Mouse (Mus musculus) heart, postnatal 0 days (tissue): ENCODE data around the gene Asic2. TPM values are rescaled to one million over a fixed set of nuclear protein-coding genes. Genes with fewer than 3 reads are reported as not detected.

ENCODE experiments used
- ATAC-seq: fragments of 200-750 bp; cut with Nextera tagmentation; 2 replicates; pipeline ENCODE4 v1.8.0; 2017; ENCODE audit warnings: low read depth, moderate number of reproducible peaks, moderate library complexity; ENCODE audit not compliant: insufficient read depth
- DNase-seq: peaks from one replicate; pipeline ENCODE4 v3.0.0-alpha.2; 2016; ENCODE audit warnings: low spot score
- H3K27ac ChIP-seq: fragments of 300-500 bp; sonication (generic); 2 replicates; pipeline ENCODE4 v1.5.1; 2014; ENCODE audit warnings: low read depth, mild to moderate bottlenecking
- H3K27me3 ChIP-seq: fragments of 300-500 bp; sonication (generic); 2 replicates; pipeline ENCODE4 v1.6.1; 2014; ENCODE audit warnings: low read length, mixed read lengths; ENCODE audit not compliant: control insufficient read depth, insufficient read depth
- H3K36me3 ChIP-seq: fragments of 300-500 bp; sonication (generic); replicated peaks from 2 replicates; pipeline ENCODE4 v1.6.1; 2014; ENCODE audit warnings: low read length, mixed read lengths; ENCODE audit not compliant: control insufficient read depth, insufficient read depth
- H3K4me1 ChIP-seq: fragments of 300-500 bp; sonication (generic); 2 replicates; pipeline ENCODE4 v1.6.1; 2014; ENCODE audit warnings: antibody characterized with exemption; ENCODE audit not compliant: control insufficient read depth, insufficient read depth
- H3K4me2 ChIP-seq: fragments of 300-500 bp; sonication (generic); 2 replicates; pipeline ENCODE4 v1.6.1; 2014; ENCODE audit warnings: low read depth, mild to moderate bottlenecking, low read length, moderate library complexity
- H3K4me3 ChIP-seq: fragments of 300-500 bp; sonication (generic); 2 replicates; pipeline ENCODE4 v1.5.1; 2014; ENCODE audit warnings: low read depth, low read length
- H3K9ac ChIP-seq: fragments of 300-500 bp; sonication (generic); replicated peaks from 2 replicates; pipeline ENCODE4 v1.6.1; 2014; ENCODE audit warnings: low read depth, low read length, mixed read lengths
- H3K9me3 ChIP-seq: fragments of 300-500 bp; sonication (generic); replicated peaks from 2 replicates; pipeline ENCODE4 v1.6.1; 2016; ENCODE audit warnings: low read length; ENCODE audit not compliant: control insufficient read depth
- CTCF ChIP-seq: IDR thresholded peaks from 2 replicates; pipeline ENCODE4 v1.5.1; 2016; ENCODE audit warnings: antibody characterized with exemption, control low read depth, low read depth
- EP300 ChIP-seq: IDR thresholded peaks from 2 replicates; pipeline ENCODE4 v1.6.1; 2016; ENCODE audit warnings: antibody characterized with exemption, low read depth
- WGBS: fragments of 180-500 bp; shearing (Covaris S2); extraction: QIAGEN DNeasy Blood & Tissue Kit; methylation state at CpG from one replicate; pipeline ENCODE4 v1.1.7; 2014; 5-methylcytosine and 5-hydroxymethylcytosine counted together
- polyA plus RNA-seq: library from polyadenylated mRNA; unstranded; fragments of >200 nt; fragmentation: Nextera tagmentation; extraction: Ambion mirVana; gene quantifications from 2 replicates; pipeline ENCODE4 v1.2.1, GENCODE M21; 2015
- total RNA-seq: library from RNA; depleted of rRNA; stranded (reverse); fragments of >200 nt; gene quantifications from 2 replicates; pipeline ENCODE4 v1.2.3, GENCODE M21; 2014; ENCODE audit warnings: low replicate concordance

The Asic2 gene
- total and polyA plus RNA-seq, 2 experiments from 2014 or later: not detected

GRCm38 (mm10) chr11:81847773-81848490, 120.3 kb downstream of the Asic2 start:
- ATAC-seq (no peak), DNase-seq (no peak)
- H3K4me3 ChIP-seq: no peak overlapping the region
- H3K9me3 ChIP-seq: no peaks in the 10 kb centered on the region
- TF ChIP-seq CTCF (no peak), EP300 (no peak)
- no peak overlapping the region for H3K4me2 ChIP-seq
- H3K4me1 ChIP-seq: no peaks in the 10 kb centered on the region
- no peak overlapping the region for H3K9ac ChIP-seq
- H3K36me3 ChIP-seq: no peaks in the 10 kb centered on the region
- no peak overlapping the region for H3K27ac ChIP-seq
- WGBS: 45% methylated on average over 1 of the region's 1 CpGs
- H3K27me3 ChIP-seq: no peaks in the 10 kb centered on the region

- no peaks in the 10 kb centered on the region for H3K9me3 ChIP-seq
- no peaks in the 10 kb centered on the region for H3K36me3 ChIP-seq
- H3K27ac ChIP-seq: no peak overlapping the region
- no peaks in the 10 kb centered on the region for H3K27me3 ChIP-seq
- H3K4me2 ChIP-seq: no peak overlapping the region
- DNase-seq (no peak), ATAC-seq (no peak)
- H3K9ac ChIP-seq: no peak overlapping the region
- H3K4me1 ChIP-seq: no peaks in the 10 kb centered on the region
- 72% methylated on average over 3 of the region's 3 CpGs for WGBS
- no peak overlapping the region for H3K4me3 ChIP-seq
- TF ChIP-seq EP300: no peak
- TF ChIP-seq CTCF: no peak
Observed at GRCm38 (mm10) chr11:81845686-81846036, 122.6 kb downstream of the Asic2 start.

DNA sequence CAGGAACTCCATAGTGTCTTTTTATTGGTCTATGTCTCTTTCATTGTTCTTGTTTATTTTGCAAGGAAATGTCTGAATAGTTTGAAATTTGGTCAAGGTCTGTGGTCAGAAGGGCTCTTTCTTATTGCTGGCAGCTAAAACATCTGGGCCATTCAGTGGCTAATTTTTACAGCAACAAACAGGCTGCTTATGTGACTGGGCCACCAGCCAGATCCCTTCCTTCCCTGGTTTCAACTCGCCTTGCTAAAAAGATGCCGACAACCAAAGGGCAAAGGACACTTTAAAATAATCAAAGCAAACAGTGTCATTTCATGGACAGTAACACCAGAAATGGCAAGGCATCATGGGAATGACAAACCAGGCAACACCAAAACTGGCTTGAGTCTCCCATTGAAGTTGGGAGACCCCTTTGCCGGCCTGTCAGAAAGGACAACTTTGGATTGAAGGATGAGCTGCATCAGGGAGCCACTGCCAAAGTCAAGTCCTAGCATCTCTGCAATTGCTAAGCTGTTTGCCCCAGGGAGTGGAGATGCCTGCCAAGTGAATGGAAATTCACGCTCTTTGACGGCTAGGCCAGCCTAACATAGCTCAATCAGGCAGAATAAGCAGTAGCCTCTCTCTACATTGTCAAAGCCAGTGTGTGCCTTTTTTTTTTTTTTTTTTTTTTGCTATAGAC, 123.1 kb downstream of the Asic2 start:
- no peaks in the 10 kb centered on the region for H3K36me3 ChIP-seq
- H3K4me2 ChIP-seq: no peak overlapping the region
- no peak overlapping the region for H3K27ac ChIP-seq
- no peak overlapping the region for H3K9ac ChIP-seq
- H3K4me3 ChIP-seq: no peak overlapping the region
- TF ChIP-seq CTCF (no peak), EP300 (no peak)
- H3K4me1 ChIP-seq: no peaks in the 10 kb centered on the region
- H3K9me3 ChIP-seq: no peaks in the 10 kb centered on the region
- DNase-seq: no peak
- H3K27me3 ChIP-seq: no peaks in the 10 kb centered on the region
- ATAC-seq: no peak
- WGBS: 56% methylated on average over 5 of the region's 5 CpGs

- Histone ChIP-seq H3K4me3 (no peak overlapping the region), H3K27me3 (no peaks in the 10 kb centered on the region), H3K9ac (no peak overlapping the region), H3K4me1 (no peaks in the 10 kb centered on the region), H3K27ac (no peak overlapping the region), H3K36me3 (no peaks in the 10 kb centered on the region), H3K9me3 (no peaks in the 10 kb centered on the region), H3K4me2 (no peak overlapping the region)
- DNase-seq (no peak), ATAC-seq (no peak)
- no peak for TF ChIP-seq CTCF
- no peak for TF ChIP-seq EP300
- WGBS: 27% methylated on average over 2 of the region's 2 CpGs
Observed at GRCm38 (mm10) chr11:81841001-81841400, 127.3 kb downstream of the Asic2 start.

DNA sequence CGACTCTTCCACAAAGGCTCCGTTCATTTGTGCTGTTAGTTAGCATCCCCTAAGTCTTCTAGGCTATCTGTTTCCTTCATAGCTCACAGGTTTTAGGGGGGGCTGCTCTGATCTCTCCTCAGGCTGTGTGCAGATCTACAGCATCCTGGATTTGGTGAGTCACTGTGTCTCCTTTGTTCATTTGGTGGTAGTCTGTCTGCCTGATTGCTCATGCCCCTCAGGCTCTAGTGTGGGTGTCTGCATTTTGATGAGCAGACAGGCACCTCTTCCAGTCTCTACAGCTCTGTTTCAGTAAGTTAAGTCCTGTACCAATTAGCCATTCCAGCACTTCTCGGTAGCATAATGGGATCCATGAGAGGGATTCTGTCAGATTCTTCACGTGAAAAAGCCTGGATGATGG, 129.8 kb downstream of the Asic2 start:
- H3K9ac ChIP-seq: no peak overlapping the region
- H3K36me3 ChIP-seq: no peaks in the 10 kb centered on the region
- no peak overlapping the region for H3K4me2 ChIP-seq
- H3K27me3 ChIP-seq: no peaks in the 10 kb centered on the region
- no peaks in the 10 kb centered on the region for H3K9me3 ChIP-seq
- WGBS: 79% methylated on average over 4 of the region's 4 CpGs
- H3K27ac ChIP-seq: no peak overlapping the region
- ATAC-seq (no peak), DNase-seq (no peak)
- TF ChIP-seq EP300 (no peak), CTCF (no peak)
- no peaks in the 10 kb centered on the region for H3K4me1 ChIP-seq
- H3K4me3 ChIP-seq: no peak overlapping the region
